Mouse (Mus musculus) ES-E14 (cell line): ENCODE results near the gene Mcrip1.

Experiments
- MAFK ChIP-seq: IDR thresholded peaks from 2 replicates; pipeline ENCODE4 v1.6.1; 2014; ENCODE audit warnings: mild to moderate bottlenecking, low read depth, low read length, inconsistent platforms; ENCODE audit not compliant: insufficient read depth
- ZC3H11A ChIP-seq: IDR thresholded peaks from 2 replicates; pipeline ENCODE4 v1.6.1; 2012; ENCODE audit warnings: low read depth, mild to moderate bottlenecking, inconsistent platforms, low read length, borderline replicate concordance

DNA sequence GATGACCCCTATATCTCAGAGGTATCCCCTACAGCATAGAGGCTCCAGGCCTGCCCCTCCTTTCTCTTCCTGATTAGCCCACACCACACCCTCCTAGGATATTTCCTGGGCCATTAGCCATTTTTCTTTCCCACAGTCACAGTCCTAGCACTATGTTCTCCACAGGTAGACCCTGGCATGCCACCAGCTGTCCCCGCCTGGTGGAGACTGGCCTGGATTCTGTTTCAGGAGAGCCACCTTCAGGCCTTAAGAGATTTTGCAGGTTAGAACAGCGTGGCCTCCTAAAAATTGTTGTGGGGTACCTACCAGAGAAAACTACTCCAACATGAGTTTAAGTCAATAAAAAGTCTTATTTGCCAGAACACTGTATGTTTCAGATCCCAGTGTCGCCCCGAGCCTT, 42.6 kb downstream of the Mcrip1 start:
- TF ChIP-seq ZC3H11A = no peak
- TF ChIP-seq MAFK = no peak
